Mouse (Mus musculus) frontal cortex, postnatal 36 days (tissue): ENCODE data around the gene Synrg.

Experiments
- DNase-seq, 2 experiments: peaks; one replicate each; pipeline ENCODE4 v3.0.0; 2022; ENCODE audit warnings: low spot score in 2 of 2

The Synrg gene

DNA sequence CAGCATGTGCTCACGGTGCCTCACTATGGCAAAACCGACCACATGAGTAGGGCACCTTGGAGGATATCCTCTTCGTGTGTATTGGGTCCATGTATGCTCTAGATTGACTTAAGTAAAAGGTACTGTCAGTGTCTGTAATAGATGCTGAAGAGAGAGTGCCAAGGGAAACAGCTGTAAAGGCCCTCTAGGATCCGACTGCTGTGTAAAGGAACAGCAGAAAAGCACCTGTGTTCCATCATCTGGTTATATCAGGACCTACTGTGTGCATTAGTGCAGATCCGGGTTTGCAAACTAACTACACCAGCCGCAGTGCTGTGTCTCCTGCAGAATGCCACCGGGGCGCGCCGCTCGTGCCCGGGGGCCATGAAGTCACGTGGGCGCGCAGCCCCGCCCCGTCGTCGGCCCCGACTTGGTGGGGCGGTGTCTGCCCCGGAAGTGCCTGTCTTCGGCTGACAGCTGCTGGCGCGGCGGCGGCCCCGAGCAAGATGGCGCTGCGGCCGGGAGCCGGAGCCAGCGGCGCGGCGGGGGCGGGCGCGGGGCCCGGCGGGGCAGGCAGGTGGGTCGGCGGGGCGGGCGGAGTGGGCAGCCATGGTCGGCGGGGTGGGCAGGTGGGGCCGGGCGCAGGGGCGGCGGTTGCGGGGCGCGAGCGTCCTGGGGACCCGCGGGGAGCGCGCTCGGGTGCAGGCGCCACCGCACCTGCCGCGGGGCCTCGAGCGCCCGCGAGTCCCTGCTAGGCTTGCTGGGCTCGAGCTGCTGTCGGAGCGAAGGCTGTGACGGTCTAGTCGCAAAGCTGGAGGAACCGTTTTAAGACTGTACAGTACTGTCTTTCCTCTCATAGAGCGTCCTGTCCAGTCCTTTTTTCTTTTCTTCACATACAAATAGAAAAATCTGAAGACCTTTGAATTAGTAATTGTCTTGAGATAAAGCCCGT is at the start of gene Synrg:
TSS of gene Synrg (plus strand) at position 438 of the 931 bp plus-strand sequence.
- peak; percentile 80 to 88 for DNase-seq

DNA sequence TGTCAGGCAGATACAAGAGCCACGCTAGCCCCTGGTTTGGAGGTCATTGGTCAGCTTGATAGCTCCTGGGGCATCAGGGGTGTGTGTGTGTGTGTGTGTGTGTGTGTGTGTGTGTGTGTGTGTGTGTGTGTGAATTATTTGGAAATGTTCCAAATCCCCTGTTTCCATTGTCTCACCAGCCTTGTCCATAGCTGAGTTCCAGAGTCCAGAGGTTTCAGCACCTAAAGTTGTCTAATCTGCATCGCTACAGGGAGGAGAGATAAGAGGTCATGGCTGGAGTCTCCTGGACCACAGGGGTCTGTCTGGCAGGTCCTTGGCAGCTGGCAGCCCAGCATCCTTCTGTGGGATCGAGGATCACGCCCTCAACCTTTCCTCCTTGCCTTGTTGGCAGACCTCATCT is 49.7 kb upstream of the Synrg start:
- no peak for DNase-seq

DNA sequence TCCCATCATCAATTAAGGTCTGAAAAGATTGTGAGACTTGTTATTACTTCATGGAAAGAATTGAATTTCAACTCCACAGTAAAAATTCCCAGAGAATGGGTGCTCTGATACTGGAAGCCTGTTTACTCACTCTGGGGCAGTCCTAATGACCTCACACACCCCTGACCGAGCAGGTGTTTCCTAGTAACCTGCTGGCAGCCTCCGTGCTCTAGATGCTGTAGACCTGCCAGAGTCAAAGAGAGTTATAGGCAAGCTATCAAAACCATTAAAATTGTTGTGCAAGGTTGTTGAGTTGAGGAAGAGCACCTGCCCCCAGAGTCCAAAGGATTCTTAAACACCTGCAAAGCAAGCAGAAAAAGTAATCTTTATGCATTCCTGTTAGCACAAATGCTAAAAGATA is 41.6 kb upstream of the Synrg start:
- no peak for DNase-seq

DNA sequence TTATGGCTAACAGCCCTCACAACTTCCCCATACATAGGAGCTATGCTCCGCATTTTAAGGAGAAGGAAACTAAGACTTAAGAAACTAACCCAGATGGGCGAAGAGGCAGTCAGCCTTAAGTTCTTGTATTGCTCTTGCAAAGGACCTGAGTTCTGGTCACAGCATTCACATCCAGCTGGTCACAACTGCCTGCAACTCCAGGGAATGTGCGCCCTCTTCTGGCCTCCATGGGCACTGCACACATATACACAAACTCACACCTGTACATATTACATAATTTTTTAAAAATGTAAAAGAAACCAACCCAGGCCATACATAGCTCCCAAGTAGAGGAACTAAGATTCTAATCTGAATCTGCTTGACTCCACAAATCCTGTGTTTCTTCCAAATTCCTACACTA is 37.1 kb upstream of the Synrg start:
- DNase-seq: no peak

DNA sequence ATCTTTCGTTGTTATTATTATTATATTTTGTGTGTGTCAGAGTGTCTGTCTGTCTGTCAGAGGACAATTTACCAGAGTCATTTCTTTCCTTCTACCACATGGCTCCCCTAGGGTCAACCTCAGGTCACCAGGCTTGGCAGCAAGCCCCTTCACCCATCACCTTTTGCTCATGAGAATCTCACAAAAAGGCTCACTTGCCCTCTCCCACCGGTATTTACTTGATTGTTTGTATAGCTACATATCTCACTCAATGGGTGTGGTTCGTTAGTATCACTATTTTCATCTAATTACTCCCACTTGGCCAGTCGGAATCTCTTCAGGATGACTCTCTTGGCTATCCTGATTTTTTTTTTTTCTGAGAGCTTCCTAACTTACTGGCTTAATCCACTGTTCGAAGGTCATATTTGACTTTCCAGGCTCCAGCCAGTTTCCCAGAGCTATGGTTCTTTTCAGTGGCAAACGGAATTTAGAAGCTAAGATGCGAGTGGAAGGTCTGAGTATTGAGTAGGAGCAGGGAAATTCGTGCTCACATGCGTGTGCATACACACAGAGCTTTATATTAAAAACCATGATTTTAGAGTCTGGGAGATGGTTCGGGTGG is 31.6 kb upstream of the Synrg start:
- DNase-seq: no peak

DNA sequence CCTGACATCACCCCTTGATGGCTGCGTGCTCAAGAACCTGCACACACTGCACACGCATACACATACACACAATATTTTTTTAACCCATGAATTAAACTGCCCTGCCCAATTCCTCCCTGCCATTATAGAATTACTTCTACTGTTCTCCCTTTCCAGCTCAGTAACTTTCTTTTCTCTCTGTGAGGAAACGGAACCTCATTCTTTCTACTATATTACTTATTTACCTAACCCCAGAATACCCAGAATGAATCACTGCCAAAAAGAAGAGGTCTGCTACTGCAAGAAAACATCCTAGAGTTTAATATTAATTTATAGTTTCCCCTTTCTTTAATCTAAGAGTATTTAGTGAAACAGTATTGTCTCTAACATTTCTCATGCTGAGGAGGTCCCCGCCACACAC is 30.9 kb upstream of the Synrg start:
- no peak for DNase-seq

DNA sequence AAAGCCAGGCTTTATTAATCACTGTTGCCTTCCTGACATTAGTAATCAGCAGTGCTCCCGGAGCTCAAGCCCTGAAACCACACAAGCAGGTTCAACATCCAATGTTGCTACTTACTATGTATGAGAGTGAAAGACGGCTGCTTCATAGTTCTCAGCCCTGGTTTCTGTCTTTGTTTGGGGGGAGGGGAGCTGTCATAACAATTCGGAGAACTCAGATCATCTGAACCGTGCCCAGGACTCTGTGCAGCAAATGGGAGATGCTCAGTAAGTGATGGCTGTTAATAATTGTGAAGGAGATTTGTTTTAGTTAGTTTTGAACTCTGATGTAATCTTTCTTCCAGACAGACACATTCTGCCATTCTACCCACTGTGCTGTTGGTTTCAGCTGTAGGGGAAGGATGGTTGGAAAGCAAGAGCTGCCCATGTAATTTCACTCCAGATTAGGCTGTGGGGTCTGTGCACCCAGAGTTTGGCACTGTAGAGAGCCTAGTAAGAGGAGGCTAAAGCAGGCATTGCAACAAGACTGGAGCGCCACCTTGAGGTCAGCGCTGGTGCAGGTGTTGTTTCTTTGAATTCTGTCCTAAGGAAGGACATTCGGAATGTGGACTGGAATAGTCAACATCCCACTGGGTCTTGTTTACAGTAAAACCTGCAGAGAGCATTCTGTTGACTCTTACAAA is 28.1 kb upstream of the Synrg start:
- DNase-seq: peak; percentile 82 to 84

DNA sequence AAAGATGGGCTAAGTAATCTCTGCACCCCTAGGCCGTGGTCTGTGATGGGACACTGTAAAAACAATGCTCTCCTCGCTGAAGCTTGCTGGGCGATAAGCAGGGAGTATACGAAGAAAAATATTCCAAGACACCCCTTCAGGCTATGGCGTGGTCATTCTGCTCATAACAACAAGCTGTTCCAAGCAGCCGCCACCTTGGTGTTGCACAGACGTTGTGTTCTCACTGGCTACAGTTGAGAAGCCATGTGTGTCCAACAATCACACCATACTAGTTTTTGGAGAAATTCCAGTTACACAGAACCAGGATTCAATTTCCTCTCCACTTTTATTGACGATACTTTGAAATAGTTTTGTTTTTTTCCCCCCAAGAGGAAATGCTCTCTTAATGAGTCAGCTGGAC is 25.7 kb upstream of the Synrg start:
- no peak for DNase-seq

DNA sequence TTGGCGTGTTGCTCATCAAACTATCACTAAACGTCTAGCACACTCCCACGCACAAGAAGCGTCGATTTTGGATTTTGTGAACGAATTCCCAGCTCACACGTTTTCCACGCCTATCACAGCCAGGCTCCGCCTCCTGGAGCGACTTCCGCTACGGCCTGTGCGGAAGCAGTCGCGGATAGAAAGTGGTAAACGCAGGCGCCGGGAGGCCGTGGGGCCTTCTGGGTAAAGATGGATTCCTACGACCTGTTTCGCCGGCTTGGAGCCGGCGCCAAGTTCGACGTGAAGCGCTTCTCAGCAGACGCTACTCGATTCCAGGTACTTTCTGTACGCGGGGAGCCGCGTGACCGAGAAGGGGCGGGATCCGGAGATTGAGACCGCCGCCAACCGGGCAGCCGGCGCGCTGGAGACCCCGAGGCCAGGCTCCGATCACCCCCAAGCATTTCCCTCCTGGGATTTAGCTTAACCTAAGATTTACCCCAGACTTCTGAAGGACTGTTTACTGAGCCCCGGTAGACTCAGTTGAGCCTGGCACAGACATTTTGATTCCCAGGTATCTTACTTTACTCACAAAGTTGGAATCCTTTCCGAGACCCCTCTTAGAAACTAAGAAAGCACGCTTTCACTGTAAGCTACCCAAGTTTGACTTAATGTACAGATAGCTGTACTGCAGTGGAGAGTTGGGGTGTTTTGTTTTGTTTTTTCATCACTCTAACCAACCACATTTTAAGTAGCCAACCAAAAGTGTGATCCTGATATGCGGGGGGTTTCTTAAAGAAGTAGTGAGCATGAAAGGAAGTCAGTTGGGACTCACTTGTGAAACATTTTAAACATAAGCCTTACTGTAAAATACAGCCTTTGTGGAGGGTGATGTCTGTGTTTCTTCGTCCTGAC is 22.0 kb upstream of the Synrg start, which contains the start of gene Ddx52:
TSS of gene Ddx52 (plus strand) at position 113 of the 891 bp plus-strand sequence.
- DNase-seq: peak; percentile 92

DNA sequence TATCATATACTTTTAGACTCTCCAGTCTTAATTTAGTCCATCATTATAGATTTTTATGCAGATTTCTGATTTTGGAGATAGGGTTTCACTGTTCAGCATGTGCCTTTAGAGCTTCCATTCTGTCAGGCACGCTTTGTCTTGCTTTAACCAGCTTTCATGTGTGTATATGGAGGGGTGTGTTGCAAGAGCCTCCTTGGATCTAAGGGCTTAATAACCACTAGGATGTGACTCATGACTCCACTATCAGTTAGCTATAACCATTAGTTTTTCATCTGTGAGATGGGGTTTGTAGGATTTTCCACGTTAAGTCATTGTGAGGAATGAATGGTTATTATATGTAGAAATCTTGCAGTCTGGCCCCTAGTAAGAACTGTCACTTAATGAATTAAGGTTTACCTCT is 7.4 kb upstream of the Synrg start:
- no peak for DNase-seq

DNA sequence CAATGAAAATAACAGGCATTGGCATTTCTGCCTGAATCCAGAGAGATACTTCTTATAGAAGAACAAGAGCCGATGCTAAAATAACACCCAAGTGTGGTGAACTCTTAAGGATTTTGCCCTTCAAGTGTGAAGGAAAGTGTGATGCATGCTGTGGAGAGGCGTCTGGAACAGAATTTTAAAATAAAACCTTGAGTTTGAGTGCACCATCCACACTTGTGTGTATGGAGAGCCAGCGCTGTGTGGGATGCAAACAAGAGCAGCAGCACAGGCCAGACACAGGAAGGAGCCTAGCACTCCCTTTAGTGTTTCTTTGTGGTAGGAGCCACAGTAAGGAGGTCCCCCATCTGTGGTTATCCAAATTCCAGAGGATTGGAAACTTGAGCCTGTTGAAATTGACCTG is 2.2 kb upstream of the Synrg start:
- DNase-seq: peak; percentile 35 to 64

DNA sequence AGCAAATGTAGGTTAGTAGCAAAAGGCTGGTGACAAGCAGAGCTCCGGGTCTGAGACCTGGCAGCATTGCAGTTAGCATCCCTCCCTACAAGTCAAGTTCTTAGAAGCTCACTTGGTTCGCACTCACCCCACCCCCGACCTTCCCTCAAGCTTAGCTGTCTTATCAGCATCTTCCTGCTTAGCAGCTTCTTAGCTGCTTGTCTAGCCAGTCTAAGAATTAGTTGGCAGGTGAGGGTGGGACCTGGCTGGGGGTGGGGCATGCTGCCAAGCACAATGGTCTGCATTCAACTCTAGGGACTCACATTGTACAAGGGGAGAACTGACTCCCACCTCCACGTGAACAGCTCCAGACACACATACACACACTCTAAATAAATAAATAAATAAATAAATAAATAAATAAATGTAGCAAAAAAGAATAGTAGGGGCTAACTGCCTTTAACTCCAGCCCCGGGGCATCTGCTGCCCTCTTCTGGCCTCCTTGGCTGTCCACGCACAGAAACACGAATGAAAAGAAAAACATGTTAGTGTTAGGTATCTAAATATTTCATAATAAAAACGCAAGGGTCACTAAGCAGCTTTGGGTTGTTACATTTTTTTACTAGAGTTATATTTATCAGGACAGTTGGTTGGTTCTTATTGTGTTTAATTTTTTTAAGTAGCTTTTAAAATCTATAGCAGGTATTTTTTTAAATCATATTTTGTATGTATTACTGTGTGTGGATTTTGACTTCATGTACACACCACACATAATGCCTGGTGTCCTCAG is 3.4 kb downstream of the Synrg start:
- DNase-seq: no peak

DNA sequence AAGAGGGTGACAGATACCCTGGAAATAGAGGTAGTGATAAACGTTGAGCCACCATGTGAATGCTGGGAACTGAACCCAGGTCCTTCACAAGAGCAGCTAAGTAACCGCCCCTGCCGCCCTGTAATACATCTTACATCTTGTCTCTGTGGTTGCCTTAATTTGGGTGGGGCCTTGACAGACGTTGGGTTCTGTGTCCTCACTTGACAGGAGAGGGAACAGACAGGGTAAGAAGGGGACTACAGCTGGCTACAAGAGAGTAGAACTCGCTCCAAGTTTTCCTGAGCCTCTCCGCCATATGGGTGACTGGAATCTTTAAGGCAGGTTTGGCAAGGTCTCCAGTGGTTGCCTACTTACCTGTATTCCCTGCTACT is 4.0 kb downstream of the Synrg start:
- DNase-seq: no peak

DNA sequence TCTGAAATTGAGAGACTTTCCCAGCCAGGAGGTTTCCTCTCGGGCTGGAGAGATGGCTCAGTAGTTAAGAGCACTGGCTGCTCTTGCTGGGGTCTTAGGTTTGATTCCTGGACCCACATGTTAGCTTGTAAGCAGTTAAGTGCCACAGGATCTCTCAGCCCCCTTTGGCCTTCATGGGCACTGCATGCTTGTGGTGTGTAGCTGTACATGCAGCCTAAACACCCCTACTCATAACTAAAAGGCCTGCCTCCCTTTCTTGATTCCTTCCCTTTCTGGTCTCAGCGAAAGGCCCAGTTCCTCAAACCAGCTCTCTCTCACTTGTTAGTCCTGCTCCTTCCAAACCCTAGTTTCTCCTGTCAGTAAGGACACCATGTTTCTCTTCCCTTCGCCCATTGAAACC is 4.8 kb downstream of the Synrg start:
- DNase-seq: no peak

DNA sequence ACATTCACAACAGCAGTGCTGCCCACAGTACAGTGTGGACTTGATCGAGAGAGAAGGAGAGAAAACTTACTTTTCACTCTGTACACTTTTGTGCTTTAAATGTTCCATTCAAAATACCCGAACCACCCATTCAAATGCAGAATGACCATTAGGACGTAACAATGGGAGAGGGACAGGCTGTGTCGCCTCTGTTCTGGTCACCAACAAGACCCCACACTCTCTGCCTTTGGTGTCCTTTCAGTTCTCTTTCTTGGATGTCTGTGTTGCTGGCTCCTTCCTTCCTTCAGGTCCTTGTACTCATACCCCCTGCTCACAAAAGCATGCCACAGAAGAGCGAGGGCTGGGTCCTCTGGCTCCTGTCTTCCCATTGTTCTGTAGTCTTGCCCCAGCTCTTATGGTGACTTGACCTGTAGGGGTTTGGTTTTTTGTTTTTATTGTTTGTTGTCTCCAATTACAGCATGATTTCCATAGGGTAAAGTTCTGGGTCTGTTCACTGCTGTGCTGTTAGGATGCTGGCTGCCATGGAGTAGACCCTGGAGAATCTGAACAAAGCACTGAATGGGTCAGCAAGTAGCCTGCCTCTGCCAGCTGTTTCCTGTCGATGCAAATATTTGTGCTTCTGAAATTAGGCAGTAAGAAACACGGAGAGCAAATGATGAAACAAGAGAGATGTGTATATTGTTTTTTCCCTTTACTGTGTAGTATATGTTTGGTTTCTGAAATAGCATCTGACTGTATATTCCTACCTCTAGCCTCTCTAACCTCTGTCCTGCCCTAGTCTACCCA is 10.5 kb downstream of the Synrg start:
- DNase-seq: no peak

DNA sequence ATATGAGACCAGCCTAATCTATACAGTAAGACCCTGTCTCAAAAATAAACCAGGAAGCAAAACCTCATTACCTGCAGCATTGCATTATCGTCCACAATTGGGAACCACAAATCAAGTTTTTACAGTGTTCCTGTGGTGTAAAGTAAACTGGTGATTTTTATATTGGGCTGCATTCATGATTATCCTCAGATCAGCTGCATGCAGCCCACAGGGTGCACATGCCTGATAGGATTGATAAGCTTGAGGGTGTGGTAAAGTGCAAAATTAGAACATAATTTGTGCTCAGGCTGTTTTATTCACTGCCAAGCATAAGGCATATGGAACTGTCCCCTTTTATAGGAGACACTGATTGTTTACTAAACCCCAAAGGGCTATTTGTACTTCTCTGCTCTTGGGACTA is 11.3 kb downstream of the Synrg start:
- no peak for DNase-seq

DNA sequence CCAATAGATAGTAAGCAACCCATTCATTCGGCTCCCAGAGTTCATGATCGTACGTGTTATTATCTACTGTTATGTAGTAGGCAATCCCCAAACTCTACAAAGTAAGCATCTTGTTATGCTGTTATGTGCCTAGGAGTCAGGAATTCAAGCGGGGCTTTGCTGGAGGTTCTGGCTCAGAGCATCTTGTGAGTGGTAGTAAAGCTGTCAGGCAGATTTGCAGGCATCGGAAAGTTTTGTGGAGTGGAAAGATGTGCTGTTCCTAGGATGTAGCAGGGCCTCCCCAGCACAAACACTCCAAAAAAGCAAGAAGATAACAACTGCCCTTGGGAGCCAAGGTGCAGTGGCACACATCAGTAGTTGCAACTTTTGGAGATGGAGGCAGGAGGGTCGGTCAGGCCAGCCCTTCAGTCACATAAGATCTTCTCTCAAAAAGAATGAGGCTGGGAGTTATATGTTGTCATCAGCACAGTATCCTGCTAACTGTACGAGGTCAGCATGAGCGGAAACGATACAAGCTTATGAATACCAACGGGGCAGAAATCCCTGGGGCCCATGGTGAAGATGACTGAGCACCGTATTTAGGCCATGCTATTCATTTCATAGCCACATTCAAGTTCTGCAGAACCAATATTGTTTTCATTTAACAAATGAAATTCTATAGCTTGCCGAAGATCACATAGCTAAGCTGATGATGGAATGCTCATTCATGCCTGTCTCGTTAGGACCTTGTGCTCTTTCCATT is 12.2 kb downstream of the Synrg start:
- no peak for DNase-seq

DNA sequence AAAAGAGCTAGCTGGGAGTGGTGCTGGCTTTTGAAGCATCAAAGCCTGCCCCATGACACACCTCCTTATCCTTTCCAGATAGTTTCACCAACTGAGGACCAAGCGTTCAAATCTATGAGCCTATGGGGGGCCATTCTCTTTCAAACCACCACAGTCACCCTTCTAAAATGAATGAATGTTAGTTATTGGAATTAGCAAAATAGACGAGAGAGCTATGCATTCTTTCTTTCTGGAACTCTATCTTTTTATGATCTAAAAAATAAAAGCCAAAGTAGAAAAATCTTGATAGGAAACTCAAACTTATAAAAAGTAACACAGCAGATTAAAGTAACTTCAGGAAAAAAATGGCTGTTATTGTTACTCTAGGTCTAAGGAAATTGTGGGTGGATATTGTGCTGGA is 13.6 kb downstream of the Synrg start:
- DNase-seq: no peak

DNA sequence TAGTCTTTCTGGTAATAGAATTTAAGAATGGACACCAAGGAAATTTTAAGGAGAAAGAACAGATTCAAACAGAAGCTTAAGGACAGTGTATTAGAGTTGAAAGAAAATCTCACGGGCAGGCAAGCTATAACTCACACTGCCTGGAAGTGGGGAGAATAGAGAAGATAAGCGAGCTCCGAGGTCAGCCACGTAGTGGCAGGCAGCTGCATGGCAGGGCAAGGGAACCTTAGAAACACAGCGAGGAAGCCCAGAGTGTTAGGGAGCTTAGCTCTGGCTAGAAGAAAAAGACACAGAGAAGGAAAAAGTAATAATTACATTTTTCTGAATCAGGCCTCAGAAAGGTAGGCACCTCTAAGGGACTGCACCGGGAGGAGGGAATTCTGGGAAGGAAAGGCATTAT is 15.8 kb downstream of the Synrg start:
- DNase-seq: no peak
